Mouse (Mus musculus): ENCODE measurements around the gene Gm17657.

GRCm38 (mm10) chr17:29599051-29599450, 49.6 kb upstream of the Gm17657 start:
- TF ChIP-seq CHD2 (IDR thresholded peaks at IDR 0.05; ENCODE audit: low read depth, low read length) (no peak), ZC3H11A (IDR thresholded peaks at IDR 0.05; ENCODE audit: borderline replicate concordance, low read depth, low read length) (no peak), HCFC1 (IDR thresholded peaks at IDR 0.05; ENCODE audit: borderline replicate concordance, insufficient read depth, low read length) (no peak)
